Mouse (Mus musculus) left cerebral cortex, adult 2 months (tissue): ENCODE results near the gene Cryl1. TPM values are rescaled to one million over a fixed set of nuclear protein-coding genes. Genes with fewer than 3 reads are reported as not detected.

Source experiments
- DNase-seq, 2 experiments: peaks; one replicate each; pipeline ENCODE4 v3.0.0; 2021 to 2022; ENCODE audit warnings: low spot score in 2 of 2, mixed read lengths in 1 of 2; ENCODE audit errors: extremely low spot score in 1 of 2
- H3K27ac ChIP-seq: fragments of 200-600 bp; 2 replicates; pipeline ENCODE4 v1.8.1; 2022
- H3K4me3 ChIP-seq: fragments of 200-600 bp; 2 replicates; pipeline ENCODE4 v1.8.1; 2022
- CTCF ChIP-seq: fragments of 200-600 bp; IDR thresholded peaks from 2 replicates; pipeline ENCODE4 v1.8.1; 2022; ENCODE audit warnings: antibody characterized with exemption, mild to moderate bottlenecking, moderate library complexity
- intact Hi-C: fragments of 180-260 bp; cut with DNase I; formaldehyde crosslinking; loops from one replicate; pipeline ENCODE4 v1.15.1; 2025
- total RNA-seq, 2 experiments: library from RNA; stranded (reverse); gene quantifications; 2 replicates each; pipeline ENCODE4 v1.2.3; 2021

Gene Cryl1
- total RNA-seq, 2 experiments from 2014 or later = 16.1 to 19.7 TPM

DNA sequence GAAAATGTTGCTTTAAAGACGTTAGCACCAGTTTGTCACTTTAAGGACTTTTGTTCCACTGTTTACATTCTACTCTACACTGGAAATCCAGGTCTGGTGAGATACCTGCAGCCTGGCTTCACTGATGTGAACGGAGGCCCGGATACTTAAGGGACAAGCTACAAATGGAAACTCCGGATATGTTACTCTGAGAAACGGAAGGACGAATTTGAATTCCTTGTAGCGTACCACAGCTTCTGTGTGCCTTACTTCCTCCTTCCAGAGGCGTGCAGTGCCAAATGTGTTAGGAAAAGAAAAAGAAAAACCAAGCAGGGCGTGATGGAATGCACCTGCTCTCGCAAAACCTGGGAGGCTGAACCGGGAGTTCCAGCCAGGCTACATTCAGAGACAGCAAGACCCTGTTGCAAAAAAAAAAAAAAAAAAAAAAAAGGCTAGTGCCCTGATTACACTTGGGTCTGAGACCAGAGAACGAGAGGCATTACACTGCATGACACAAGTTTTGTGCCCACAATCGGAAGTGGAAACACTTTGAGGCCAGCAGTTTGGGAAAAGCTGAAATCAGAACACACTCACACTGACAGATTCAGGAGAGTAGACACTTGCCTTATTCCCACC lies 591 bp upstream of the Cryl1 start:
- H3K4me3 ChIP-seq = peak overlapping the region; percentile 78
- peak in 1 of 2 experiments; percentile 23 for DNase-seq
- H3K27ac ChIP-seq = peak overlapping the region; percentile 75
- intact Hi-C loops = no loop called here
- no peak for TF ChIP-seq CTCF

DNA sequence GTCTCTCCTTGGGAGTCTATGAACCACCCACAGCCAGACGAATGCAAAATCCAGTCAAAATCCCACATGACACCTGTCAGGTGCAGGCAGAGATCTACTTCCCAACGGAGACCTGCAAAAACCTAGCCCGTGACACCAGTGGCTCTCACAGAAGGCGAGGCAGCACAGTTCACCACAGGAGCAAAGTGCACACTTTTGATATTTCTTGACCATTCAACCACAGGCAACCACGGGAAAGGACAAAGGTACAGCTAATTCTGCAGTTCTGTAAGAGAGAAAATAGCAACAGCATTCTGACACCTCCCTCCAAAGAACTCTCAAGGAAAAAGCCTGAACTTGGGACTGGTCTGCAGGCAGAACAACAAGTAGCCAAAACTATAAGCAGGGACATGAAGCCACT lies 1.1 kb downstream of the Cryl1 start:
- no peak for DNase-seq
- no peak overlapping the region for H3K4me3 ChIP-seq
- intact Hi-C loops = no loop called here
- TF ChIP-seq CTCF = no peak
- H3K27ac ChIP-seq = no peak overlapping the region

DNA sequence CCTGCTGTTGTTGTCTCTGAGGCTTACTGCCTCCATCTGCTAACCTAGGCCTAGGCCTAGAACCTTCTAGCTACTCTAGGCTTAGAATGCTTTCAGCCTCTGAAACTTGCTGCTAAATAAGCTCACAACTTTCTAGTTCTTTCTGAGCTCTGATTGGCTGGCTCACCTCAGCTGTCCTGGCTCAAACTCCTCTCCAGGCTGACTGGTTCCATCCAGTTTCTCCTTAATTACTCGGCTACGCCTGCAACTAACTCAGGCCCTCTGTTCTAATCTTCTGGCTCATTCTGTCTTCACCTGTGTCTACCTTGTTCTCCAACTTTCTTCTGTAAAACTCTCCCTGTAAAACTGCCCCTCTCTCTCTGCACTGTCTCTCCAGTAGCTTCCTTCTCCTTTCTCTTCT lies 2.9 kb downstream of the Cryl1 start:
- DNase-seq = no peak
- Histone ChIP-seq H3K4me3 (no peak overlapping the region), H3K27ac (no peak overlapping the region)
- intact Hi-C loops = no loop called here
- no peak for TF ChIP-seq CTCF

DNA sequence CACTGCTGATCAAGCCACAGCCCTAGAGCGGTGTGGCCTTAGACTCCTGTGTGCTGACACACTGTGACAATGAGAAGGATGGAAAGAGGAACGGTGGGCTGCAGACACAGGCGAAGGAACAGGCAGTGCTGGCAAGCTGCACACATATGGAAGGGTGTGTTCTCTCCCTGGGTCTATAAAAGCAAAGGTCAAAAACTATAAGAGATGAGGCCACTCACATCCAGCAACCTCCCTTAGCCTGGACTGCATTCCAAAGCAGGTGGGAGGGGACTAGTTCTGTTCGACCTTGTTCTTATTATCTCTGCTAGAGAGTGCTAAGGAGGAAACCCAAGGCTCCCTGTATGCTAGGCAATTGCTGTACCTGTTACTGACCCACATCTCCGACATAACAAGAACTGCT lies 6.1 kb downstream of the Cryl1 start:
- intact Hi-C loops = no loop called here
- Histone ChIP-seq H3K27ac (no peak overlapping the region), H3K4me3 (no peak overlapping the region)
- TF ChIP-seq CTCF = no peak
- no peak for DNase-seq

DNA sequence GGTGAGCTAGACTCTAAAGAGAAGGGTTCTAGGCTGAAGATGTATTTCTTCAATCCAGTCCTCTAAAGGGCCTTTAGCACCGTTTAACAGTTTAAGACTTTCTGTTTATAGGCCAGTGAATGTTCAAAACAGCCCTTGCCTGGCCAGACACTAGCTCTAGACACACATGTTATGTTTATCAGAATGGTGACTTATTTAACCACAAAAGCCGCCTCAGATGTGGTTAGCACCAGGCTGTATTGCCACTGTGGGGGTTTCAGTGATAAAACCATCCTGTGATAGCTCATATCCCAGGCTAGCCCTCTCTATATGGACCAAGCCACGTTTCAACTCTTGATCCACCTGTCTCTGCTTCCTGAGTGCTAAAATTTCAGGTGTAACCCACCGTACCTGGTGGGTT lies 6.7 kb downstream of the Cryl1 start:
- no peak for DNase-seq
- intact Hi-C loops = no loop called here
- Histone ChIP-seq H3K27ac (no peak overlapping the region), H3K4me3 (no peak overlapping the region)
- TF ChIP-seq CTCF = no peak

DNA sequence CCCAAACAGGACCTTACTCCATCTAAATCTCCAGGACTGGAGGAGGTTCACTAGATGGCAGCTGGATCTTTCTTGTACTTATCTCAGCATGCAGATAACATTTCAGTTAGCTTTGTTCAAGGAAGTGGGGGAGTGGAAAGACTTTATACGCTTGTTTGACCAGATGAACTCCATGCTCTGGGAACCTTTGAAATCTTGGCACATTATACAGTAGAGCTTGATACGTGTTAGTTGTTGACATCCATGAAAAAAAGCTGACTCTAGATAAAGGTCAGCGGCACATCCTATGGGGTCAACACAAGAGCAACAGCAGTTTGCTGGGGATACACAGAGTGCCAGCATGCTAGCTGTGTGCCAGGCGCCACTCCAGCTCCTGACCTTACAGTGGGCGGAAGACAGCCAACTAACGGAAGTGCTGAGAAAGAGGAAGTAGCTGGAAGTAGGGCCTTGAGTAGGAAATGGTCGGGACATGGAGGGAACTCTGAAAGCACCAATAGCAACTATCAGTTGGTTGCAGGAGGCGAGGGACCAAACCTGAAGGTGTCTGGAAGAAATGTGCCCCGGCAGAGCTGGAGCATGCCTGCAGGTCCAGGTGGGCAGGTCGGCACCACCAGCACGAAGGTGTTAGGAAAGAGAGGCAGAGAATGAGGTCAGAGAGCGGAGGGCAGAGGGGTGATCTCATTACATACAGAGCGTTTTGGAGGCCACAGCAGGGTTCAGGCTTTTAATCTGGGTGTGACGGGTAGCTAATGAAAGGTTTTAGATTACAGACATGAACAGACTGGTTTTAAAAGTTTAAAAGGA lies 11.4 kb downstream of the Cryl1 start:
- no peak for TF ChIP-seq CTCF
- intact Hi-C loops = no loop called here
- Histone ChIP-seq H3K27ac (no peak overlapping the region), H3K4me3 (no peak overlapping the region)
- no peak for DNase-seq

DNA sequence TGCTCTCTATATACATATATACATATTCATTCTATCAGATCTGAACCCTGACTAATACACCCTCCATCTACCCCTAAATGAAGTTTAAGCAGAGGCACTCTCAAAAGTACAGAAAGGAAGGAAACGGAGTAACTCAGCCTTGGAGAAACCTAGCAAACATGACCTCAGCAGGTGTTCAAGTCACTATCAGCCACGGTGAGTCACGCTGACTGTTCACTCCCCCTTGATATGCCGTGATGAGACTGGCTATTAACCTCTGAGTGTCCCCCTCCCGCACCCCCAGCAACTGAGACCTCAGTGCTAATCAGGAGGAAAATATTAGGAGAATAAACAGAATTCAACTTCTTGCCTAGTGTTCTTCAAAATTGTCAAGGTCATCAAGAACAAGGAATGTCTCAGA lies 12.7 kb downstream of the Cryl1 start:
- no peak for DNase-seq
- intact Hi-C loops = no loop called here
- no peak overlapping the region for H3K27ac ChIP-seq
- TF ChIP-seq CTCF = no peak
- no peak overlapping the region for H3K4me3 ChIP-seq

DNA sequence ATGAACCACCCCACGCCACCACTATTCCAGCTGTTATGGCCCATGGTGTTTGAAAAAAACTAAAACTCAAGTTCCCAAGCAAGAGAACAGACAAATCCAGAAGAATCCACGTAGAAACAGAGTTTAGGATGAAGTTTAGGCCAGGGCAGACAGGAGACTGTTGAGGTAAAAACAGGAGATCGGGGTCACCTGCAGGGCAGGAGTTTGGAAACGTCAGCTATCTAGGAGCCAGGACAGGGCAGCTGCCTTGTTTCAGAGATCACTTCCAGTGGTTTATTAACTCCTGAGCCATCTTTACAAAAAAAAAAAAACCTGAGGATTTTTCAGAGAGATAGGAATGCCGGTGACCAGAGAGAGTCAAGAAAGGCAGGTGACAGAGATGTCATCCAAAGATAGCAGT lies 20.8 kb downstream of the Cryl1 start:
- TF ChIP-seq CTCF = no peak
- DNase-seq = no peak
- intact Hi-C loops = loop anchor here (10.0 kb wide), 1 partner anchor 527 kb away; no protein-coding TSS in a partner anchor
- H3K4me3 ChIP-seq = no peak overlapping the region
- no peak overlapping the region for H3K27ac ChIP-seq

DNA sequence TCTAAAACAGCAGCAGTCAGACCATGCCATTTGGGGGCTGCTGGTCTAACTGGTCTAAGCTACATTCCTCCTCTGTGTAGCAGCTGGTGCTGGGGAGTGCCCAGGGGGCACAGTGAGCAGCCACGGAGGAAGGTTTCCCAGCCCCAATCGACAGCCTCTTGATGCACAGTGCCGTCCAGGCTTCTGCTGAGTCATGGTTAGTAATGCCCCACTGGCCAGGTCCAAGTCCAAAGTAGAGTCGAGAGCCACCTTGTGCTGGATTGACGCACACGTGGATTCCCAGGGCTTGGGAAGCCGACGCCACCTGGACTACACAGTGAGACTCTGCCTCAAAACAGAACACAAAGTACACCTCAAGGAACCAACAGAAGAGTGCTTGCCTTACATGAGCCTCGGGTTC lies 21.4 kb downstream of the Cryl1 start:
- DNase-seq = no peak
- intact Hi-C loops = loop anchor here (10.0 kb wide), 1 partner anchor 528 kb away; no protein-coding TSS in a partner anchor
- Histone ChIP-seq H3K4me3 (no peak overlapping the region), H3K27ac (no peak overlapping the region)
- TF ChIP-seq CTCF = no peak

DNA sequence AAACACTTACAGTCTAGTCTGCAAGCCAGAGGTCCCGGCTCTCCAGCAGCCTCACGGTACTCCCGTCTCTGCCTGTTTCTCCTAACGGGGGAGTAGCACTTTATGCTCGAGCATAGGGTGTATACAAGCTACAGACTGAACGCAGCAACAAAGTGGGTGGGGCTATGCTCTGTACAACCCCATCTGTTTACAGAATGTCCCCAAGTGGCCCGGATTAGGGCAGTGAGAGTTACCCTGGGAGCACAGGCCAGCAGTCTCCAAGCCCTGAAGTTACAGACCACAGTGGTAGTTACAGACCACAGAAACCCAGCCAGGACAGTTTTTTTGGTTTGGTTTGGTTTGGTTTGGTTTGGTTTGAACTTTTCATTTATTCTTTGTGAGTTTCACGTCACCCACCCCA lies 22.3 kb downstream of the Cryl1 start:
- no peak for DNase-seq
- TF ChIP-seq CTCF = no peak
- no peak overlapping the region for H3K27ac ChIP-seq
- intact Hi-C loops = loop anchor here (10.0 kb wide), 1 partner anchor 529 kb away; no protein-coding TSS in a partner anchor
- H3K4me3 ChIP-seq = no peak overlapping the region

DNA sequence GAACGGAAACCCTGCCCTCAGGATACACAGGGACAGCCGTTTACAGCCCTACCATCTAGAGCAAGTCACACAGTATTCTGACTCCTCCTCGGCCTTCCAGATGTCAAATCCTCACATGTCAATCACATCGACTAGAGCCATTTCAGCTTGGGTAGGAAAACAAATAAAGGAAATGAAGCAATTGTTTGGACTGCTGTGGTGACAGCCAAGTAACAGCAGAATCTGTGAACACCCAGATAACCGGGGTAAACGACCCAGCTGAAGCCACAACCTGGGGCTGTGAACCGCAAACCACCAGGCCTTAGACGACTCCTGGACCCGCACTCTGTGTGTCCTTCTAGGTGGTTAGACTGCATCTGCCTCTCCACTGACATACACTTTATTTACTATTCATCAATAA lies 23.1 kb downstream of the Cryl1 start:
- DNase-seq = no peak
- intact Hi-C loops = loop anchor here (10.0 kb wide), 1 partner anchor 530 kb away; no protein-coding TSS in a partner anchor
- TF ChIP-seq CTCF = no peak
- Histone ChIP-seq H3K27ac (no peak overlapping the region), H3K4me3 (no peak overlapping the region)

DNA sequence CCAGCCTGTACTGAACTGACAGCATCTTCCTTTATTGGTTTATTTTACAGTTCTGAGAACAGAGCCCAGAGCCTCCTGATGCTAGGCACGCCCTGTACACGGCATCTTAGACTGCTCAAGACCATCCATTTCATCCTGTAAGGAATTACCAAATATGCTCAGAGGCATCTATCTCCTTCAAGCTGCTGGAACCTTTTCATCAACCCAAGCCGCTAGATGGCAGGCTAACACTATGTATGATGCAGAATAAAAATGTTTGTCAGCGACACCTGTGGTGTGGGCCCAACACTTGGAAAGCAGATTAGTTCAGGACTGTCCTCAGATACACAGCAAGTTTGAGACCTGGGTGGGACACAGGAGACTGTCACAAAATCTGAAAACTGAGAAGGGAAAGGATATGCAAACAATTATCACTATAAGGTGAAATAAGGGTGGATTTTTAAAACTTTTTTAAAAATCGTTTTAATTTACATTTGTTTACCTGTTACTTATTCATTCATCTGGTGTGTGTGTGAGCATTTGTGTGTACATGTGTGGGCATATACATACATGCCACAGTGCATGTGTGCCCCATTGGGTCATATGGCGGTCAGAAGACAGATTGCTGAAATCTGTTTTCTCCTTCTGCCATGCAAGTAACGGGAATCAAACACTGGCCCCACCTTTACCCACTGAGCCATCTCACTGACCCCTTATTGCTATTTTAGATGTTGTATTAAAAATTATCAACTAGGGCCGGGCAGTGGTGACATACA lies 25.8 kb downstream of the Cryl1 start:
- TF ChIP-seq CTCF = peak; percentile 78
- Histone ChIP-seq H3K27ac (no peak overlapping the region), H3K4me3 (no peak overlapping the region)
- DNase-seq = peak; percentile 71 to 74
- intact Hi-C loops = loop anchor here (1.0 to 10.0 kb wide), 5 partner anchors 37 to 1740 kb away; no protein-coding TSS in a partner anchor
